Mouse (Mus musculus) ES-E14 (cell line): ENCODE measurements around the gene Sgk2.

Experiments
- CHD2 ChIP-seq: IDR thresholded peaks from 2 replicates; pipeline ENCODE4 v1.6.1; 2014; ENCODE audit warnings: mild to moderate bottlenecking, low read depth, low read length, inconsistent platforms
- HCFC1 ChIP-seq: IDR thresholded peaks from 2 replicates; pipeline ENCODE4 v1.6.1; 2012; ENCODE audit warnings: low read length, inconsistent platforms, borderline replicate concordance; ENCODE audit not compliant: insufficient read depth
- MAFK ChIP-seq: IDR thresholded peaks from 2 replicates; pipeline ENCODE4 v1.6.1; 2014; ENCODE audit warnings: mild to moderate bottlenecking, low read depth, low read length, inconsistent platforms; ENCODE audit not compliant: insufficient read depth
- ZC3H11A ChIP-seq: IDR thresholded peaks from 2 replicates; pipeline ENCODE4 v1.6.1; 2012; ENCODE audit warnings: low read depth, mild to moderate bottlenecking, inconsistent platforms, low read length, borderline replicate concordance
- ZNF384 ChIP-seq: IDR thresholded peaks from 2 replicates; pipeline ENCODE4 v1.6.1; 2012; ENCODE audit warnings: low read depth, low read length, inconsistent platforms

DNA sequence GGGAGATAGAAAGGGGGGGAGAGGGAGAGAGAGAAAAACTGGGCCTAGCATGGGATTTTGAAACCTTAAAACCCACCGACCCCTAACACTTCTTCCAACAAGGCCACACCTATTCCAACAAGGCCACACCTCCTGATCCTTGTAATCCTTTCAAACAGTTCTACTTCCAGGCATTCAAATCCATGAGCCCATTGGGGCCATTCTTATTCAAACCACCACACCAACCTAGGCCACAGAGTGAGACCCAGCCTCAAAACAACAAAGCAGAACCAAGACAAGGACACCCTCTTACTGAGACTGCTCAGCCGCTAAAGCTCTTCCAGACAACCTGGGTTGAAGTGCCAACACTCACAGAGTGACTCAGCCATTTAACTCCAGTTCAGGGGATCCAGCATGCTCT lies 36.4 kb upstream of the Sgk2 start:
- TF ChIP-seq ZC3H11A (no peak), ZNF384 (no peak), HCFC1 (no peak), MAFK (no peak), CHD2 (no peak)
